Mouse (Mus musculus) myocyte (in vitro differentiated cells): ENCODE measurements around the gene Ren1. TPM values are rescaled to one million over a fixed set of nuclear protein-coding genes. Genes with fewer than 3 reads are reported as not detected.

Experiments used
- H3K27me3 ChIP-seq: one replicate; pipeline ENCODE4 v1.6.1; 2011; ENCODE audit not compliant: control insufficient read depth, insufficient read depth, insufficient read length
- H3K36me3 ChIP-seq: one replicate; pipeline ENCODE4 v1.6.1; 2011; ENCODE audit not compliant: control insufficient read depth, insufficient read depth
- H3K4me2 ChIP-seq: one replicate; pipeline ENCODE4 v1.6.1; 2011; ENCODE audit warnings: low read depth, control low read depth
- H3K4me3 ChIP-seq: one replicate; pipeline ENCODE4 v1.5.1; 2011; ENCODE audit warnings: mild to moderate bottlenecking, control low read depth, moderate library complexity
- H3K79me2 ChIP-seq: one replicate; pipeline ENCODE4 v1.6.1; 2011; ENCODE audit not compliant: control insufficient read depth, insufficient read depth
- H3ac ChIP-seq: one replicate; pipeline ENCODE4 v1.6.1; 2011; ENCODE audit not compliant: control insufficient read depth, insufficient read length
- CEBPB ChIP-seq: IDR thresholded peaks from 2 replicates; pipeline ENCODE4 v1.6.1; 2011; ENCODE audit warnings: mild to moderate bottlenecking, moderate library complexity; ENCODE audit not compliant: poor library complexity, insufficient read depth, severe bottlenecking
- E2F4 ChIP-seq: IDR thresholded peaks from one replicate; pipeline ENCODE4 v1.6.1; 2011; ENCODE audit warnings: mild to moderate bottlenecking, control low read depth, moderate library complexity; ENCODE audit not compliant: insufficient read depth
- MAX ChIP-seq: IDR thresholded peaks from one replicate; pipeline ENCODE4 v1.6.1; 2011; ENCODE audit warnings: low read depth, mild to moderate bottlenecking, control low read depth
- MYOD1 ChIP-seq, 3 experiments: IDR thresholded peaks; one replicate each; pipeline ENCODE4 v1.6.1; 2011; ENCODE audit warnings: control low read depth in 2 of 3, low read depth in 2 of 3, mild to moderate bottlenecking in 2 of 3, moderate library complexity in 1 of 3; ENCODE audit not compliant: insufficient read length in 2 of 3, control insufficient read depth in 1 of 3
- MYOG ChIP-seq, 3 experiments: IDR thresholded peaks; one replicate each; pipeline ENCODE4 v1.6.1; 2011; ENCODE audit warnings: control low read depth in 2 of 3, low read depth in 2 of 3, mild to moderate bottlenecking in 2 of 3; ENCODE audit not compliant: insufficient read length in 2 of 3, control insufficient read depth in 1 of 3, insufficient read depth in 1 of 3
- POLR2A ChIP-seq: IDR thresholded peaks from one replicate; pipeline ENCODE4 v1.6.1; 2011; ENCODE audit warnings: low read depth, mild to moderate bottlenecking, control low read depth, moderate library complexity; ENCODE audit not compliant: insufficient read length
- POLR2AphosphoS2 ChIP-seq: IDR thresholded peaks from one replicate; pipeline ENCODE4 v1.6.1; 2011; ENCODE audit warnings: low read depth, control low read depth; ENCODE audit not compliant: insufficient read length
- REST ChIP-seq: IDR thresholded peaks from one replicate; pipeline ENCODE4 v1.6.1; 2011; ENCODE audit warnings: mild to moderate bottlenecking, control low read depth, moderate library complexity; ENCODE audit not compliant: insufficient read depth, insufficient read length
- SRF ChIP-seq: IDR thresholded peaks from one replicate; pipeline ENCODE4 v1.6.1; 2011; ENCODE audit warnings: low read depth; ENCODE audit not compliant: control insufficient read depth, insufficient read length
- TCF12 ChIP-seq: IDR thresholded peaks from one replicate; pipeline ENCODE4 v1.6.1; 2011; ENCODE audit warnings: mild to moderate bottlenecking, control low read depth; ENCODE audit not compliant: poor library complexity, insufficient read depth, severe bottlenecking
- TCF3 ChIP-seq: IDR thresholded peaks from one replicate; pipeline ENCODE4 v1.6.1; 2011; ENCODE audit warnings: low read depth, control low read depth; ENCODE audit not compliant: insufficient read length
- USF1 ChIP-seq: IDR thresholded peaks from one replicate; pipeline ENCODE4 v1.6.1; 2011; ENCODE audit warnings: low read depth, mild to moderate bottlenecking, control low read depth, moderate library complexity
- polyA plus RNA-seq: library from polyadenylated mRNA; unstranded; fragments of >200 nt; fragmentation: generic; extraction: Trizol; gene quantifications from one replicate; pipeline ENCODE4 v1.2.1, GENCODE M21; 2012; ENCODE audit warnings: missing spikeins

Gene Ren1
- polyA plus RNA-seq, 1 experiment: not detected

GRCm38 (mm10) chr1:133375696-133376346 lies 25.5 kb downstream of the Ren1 start:
- Histone ChIP-seq H3ac (no peak overlapping the region), H3K36me3 (no peaks in the 10 kb centered on the region), H3K79me2 (no peaks in the 10 kb centered on the region), H3K27me3 (peaks cover 69% of the 10 kb centered on the region), H3K4me2 (no peak overlapping the region), H3K4me3 (no peak overlapping the region)
- no peak for TF ChIP-seq MYOG (IDR thresholded peaks at IDR 0.05; ENCODE audit: control insufficient read depth in 1 of 3, insufficient read depth in 1 of 3, insufficient read length in 2 of 3, low read depth in 2 of 3)
- no peak for TF ChIP-seq CEBPB
- TF ChIP-seq SRF: no peak
- no peak for TF ChIP-seq TCF12
- no peak for TF ChIP-seq MAX
- TF ChIP-seq REST: no peak
- no peak for TF ChIP-seq POLR2AphosphoS2
- no peak for TF ChIP-seq MYOD1 (IDR thresholded peaks at IDR 0.05; ENCODE audit: control insufficient read depth in 1 of 3, insufficient read length in 2 of 3, low read depth in 2 of 3)
- no peak for TF ChIP-seq E2F4
- TF ChIP-seq POLR2A: no peak
- no peak for TF ChIP-seq USF1
- no peak for TF ChIP-seq TCF3

- no peak for TF ChIP-seq SRF
- no peak for TF ChIP-seq MYOG (IDR thresholded peaks at IDR 0.05; ENCODE audit: control insufficient read depth in 1 of 3, insufficient read depth in 1 of 3, insufficient read length in 2 of 3, low read depth in 2 of 3)
- no peak for TF ChIP-seq USF1
- no peak for TF ChIP-seq E2F4
- no peak for TF ChIP-seq TCF12
- peaks cover 53% of the 10 kb centered on the region for H3K27me3 ChIP-seq
Observed at GRCm38 (mm10) chr1:133377547-133377946, 27.2 kb downstream of the Ren1 start.

GRCm38 (mm10) chr1:133379254-133379985 lies 29.1 kb downstream of the Ren1 start:
- Histone ChIP-seq H3K4me2 (no peak overlapping the region), H3K36me3 (no peaks in the 10 kb centered on the region), H3ac (no peak overlapping the region), H3K79me2 (no peaks in the 10 kb centered on the region), H3K4me3 (no peak overlapping the region), H3K27me3 (peaks cover 35% of the 10 kb centered on the region)
- TF ChIP-seq TCF12: no peak
- no peak for TF ChIP-seq POLR2AphosphoS2
- no peak for TF ChIP-seq MYOD1 (IDR thresholded peaks at IDR 0.05; ENCODE audit: control insufficient read depth in 1 of 3, insufficient read length in 2 of 3, low read depth in 2 of 3)
- no peak for TF ChIP-seq E2F4
- TF ChIP-seq SRF: no peak

More at GRCm38 (mm10) chr1:133377547-133377946, 27.2 kb downstream of the Ren1 start:
- H3K36me3 ChIP-seq: no peaks in the 10 kb centered on the region
- no peaks in the 10 kb centered on the region for H3K79me2 ChIP-seq
- H3K4me3 ChIP-seq: no peak overlapping the region
- no peak overlapping the region for H3ac ChIP-seq
- no peak overlapping the region for H3K4me2 ChIP-seq

DNA sequence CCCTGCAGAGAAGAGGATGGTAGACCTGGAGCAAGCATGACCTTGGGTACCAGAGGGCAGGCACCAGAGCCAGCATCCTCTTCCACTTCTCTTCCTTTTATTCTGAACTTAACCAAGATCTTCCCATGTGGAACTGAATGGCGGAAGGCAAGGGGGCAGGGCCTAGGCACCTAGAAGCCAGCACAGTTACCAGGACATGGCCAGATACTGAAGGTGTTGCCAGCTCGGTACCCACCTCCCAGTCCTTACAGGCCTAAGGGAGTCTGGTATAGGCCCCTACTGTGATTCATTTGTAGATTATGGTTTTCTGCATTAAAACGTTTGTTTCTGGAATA lies 29.6 kb downstream of the Ren1 start:
- H3K4me2 ChIP-seq: no peak overlapping the region
- TF ChIP-seq POLR2A (no peak), MYOG (IDR thresholded peaks at IDR 0.05; ENCODE audit: control insufficient read depth in 1 of 3, insufficient read depth in 1 of 3, insufficient read length in 2 of 3, low read depth in 2 of 3) (no peak), POLR2AphosphoS2 (no peak), E2F4 (no peak)
- H3K79me2 ChIP-seq: no peaks in the 10 kb centered on the region
- H3K27me3 ChIP-seq: peaks cover 32% of the 10 kb centered on the region
- no peak overlapping the region for H3K4me3 ChIP-seq
- H3K36me3 ChIP-seq: no peaks in the 10 kb centered on the region
- no peak overlapping the region for H3ac ChIP-seq

- no peaks in the 10 kb centered on the region for H3K79me2 ChIP-seq
- TF ChIP-seq REST (no peak), USF1 (no peak), MYOG (IDR thresholded peaks at IDR 0.05; ENCODE audit: control insufficient read depth in 1 of 3, insufficient read depth in 1 of 3, insufficient read length in 2 of 3, low read depth in 2 of 3) (no peak), POLR2AphosphoS2 (no peak), TCF12 (no peak), MYOD1 (IDR thresholded peaks at IDR 0.05; ENCODE audit: control insufficient read depth in 1 of 3, insufficient read length in 2 of 3, low read depth in 2 of 3) (no peak), TCF3 (no peak), CEBPB (no peak), SRF (no peak), POLR2A (no peak), E2F4 (no peak), MAX (no peak)
- H3K4me3 ChIP-seq: no peak overlapping the region
- no peaks in the 10 kb centered on the region for H3K36me3 ChIP-seq
- H3ac ChIP-seq: no peak overlapping the region
- H3K27me3 ChIP-seq: peaks cover 31% of the 10 kb centered on the region
- no peak overlapping the region for H3K4me2 ChIP-seq
Observed at GRCm38 (mm10) chr1:133380347-133381065, 30.2 kb downstream of the Ren1 start.
